Mouse (Mus musculus): ENCODE measurements around the gene Pde4d. TPM values are rescaled to one million over a fixed set of nuclear protein-coding genes. Genes with fewer than 3 reads are reported as not detected.

Pde4d gene
- polyA plus RNA-seq, 1 experiment from 2014 or later = 18.6 TPM

GRCm38 (mm10) chr13:109544646-109545045 lies 1094.9 kb downstream of the Pde4d start:
- no peak overlapping the region for H3K4me3 ChIP-seq (ENCODE audit: low read depth, low read length)
- no peaks in the 10 kb centered on the region for H3K9me3 ChIP-seq (ENCODE audit: control insufficient read depth, low read length)
- no peaks in the 10 kb centered on the region for H3K27me3 ChIP-seq (replicated peaks; ENCODE audit: control insufficient read depth, insufficient read depth, low read length)
- WGBS = 64% methylated on average over 4 of the region's 4 CpGs
- H3K4me2 ChIP-seq (ENCODE audit: low read length) = no peak overlapping the region
- no peaks in the 10 kb centered on the region for H3K36me3 ChIP-seq (ENCODE audit: control insufficient read depth, insufficient read depth, low read length)
- no peaks in the 10 kb centered on the region for H3K4me1 ChIP-seq (replicated peaks; ENCODE audit: control insufficient read depth, insufficient read depth, low read length)
- DNase-seq (ENCODE audit: low spot score) (no peak), ATAC-seq (replicated peaks; ENCODE audit: low FRiP score, low TSS enrichment, low read depth) (no peak)
- H3K9ac ChIP-seq (ENCODE audit: low read length) = no peak overlapping the region
- H3K27ac ChIP-seq (ENCODE audit: low read depth) = no peak overlapping the region

GRCm38 (mm10) chr13:109546337-109546736 lies 1096.6 kb downstream of the Pde4d start:
- Histone ChIP-seq H3K9ac (ENCODE audit: low read length) (no peak overlapping the region), H3K4me2 (ENCODE audit: low read length) (no peak overlapping the region), H3K9me3 (ENCODE audit: control insufficient read depth, low read length) (no peaks in the 10 kb centered on the region), H3K27ac (ENCODE audit: low read depth) (no peak overlapping the region), H3K27me3 (replicated peaks; ENCODE audit: control insufficient read depth, insufficient read depth, low read length) (no peaks in the 10 kb centered on the region), H3K4me3 (ENCODE audit: low read depth, low read length) (no peak overlapping the region), H3K4me1 (replicated peaks; ENCODE audit: control insufficient read depth, insufficient read depth, low read length) (no peaks in the 10 kb centered on the region), H3K36me3 (ENCODE audit: control insufficient read depth, insufficient read depth, low read length) (no peaks in the 10 kb centered on the region)
- DNase-seq (ENCODE audit: low spot score) = no peak
- 77% methylated on average over 18 of the region's 18 CpGs for WGBS
- no peak for ATAC-seq (replicated peaks; ENCODE audit: low FRiP score, low TSS enrichment, low read depth)

GRCm38 (mm10) chr13:109547006-109547587 lies 1097.3 kb downstream of the Pde4d start:
- no peak overlapping the region for H3K9ac ChIP-seq (ENCODE audit: low read length)
- 84% methylated on average over 10 of the region's 10 CpGs for WGBS
- H3K4me3 ChIP-seq (ENCODE audit: low read depth, low read length) = no peak overlapping the region
- no peaks in the 10 kb centered on the region for H3K4me1 ChIP-seq (replicated peaks; ENCODE audit: control insufficient read depth, insufficient read depth, low read length)
- DNase-seq (ENCODE audit: low spot score) = no peak
- H3K9me3 ChIP-seq (ENCODE audit: control insufficient read depth, low read length) = no peaks in the 10 kb centered on the region
- no peak overlapping the region for H3K4me2 ChIP-seq (ENCODE audit: low read length)
- no peak overlapping the region for H3K27ac ChIP-seq (ENCODE audit: low read depth)
- ATAC-seq (replicated peaks; ENCODE audit: low FRiP score, low TSS enrichment, low read depth) = peak; percentile 50; the same call in 1 of the 2 replicates
- H3K27me3 ChIP-seq (replicated peaks; ENCODE audit: control insufficient read depth, insufficient read depth, low read length) = no peaks in the 10 kb centered on the region
- H3K36me3 ChIP-seq (ENCODE audit: control insufficient read depth, insufficient read depth, low read length) = no peaks in the 10 kb centered on the region

GRCm38 (mm10) chr13:109547700-109548099 lies 1098.0 kb downstream of the Pde4d start:
- no peaks in the 10 kb centered on the region for H3K36me3 ChIP-seq (ENCODE audit: control insufficient read depth, insufficient read depth, low read length)
- WGBS = 31% methylated on average over 6 of the region's 6 CpGs
- no peak overlapping the region for H3K9ac ChIP-seq (ENCODE audit: low read length)
- H3K4me3 ChIP-seq (ENCODE audit: low read depth, low read length) = no peak overlapping the region
- ATAC-seq (replicated peaks; ENCODE audit: low FRiP score, low TSS enrichment, low read depth) (peak; percentile 87), DNase-seq (ENCODE audit: low spot score) (peak; percentile 87)
- no peaks in the 10 kb centered on the region for H3K27me3 ChIP-seq (replicated peaks; ENCODE audit: control insufficient read depth, insufficient read depth, low read length)
- no peaks in the 10 kb centered on the region for H3K9me3 ChIP-seq (ENCODE audit: control insufficient read depth, low read length)
- H3K4me2 ChIP-seq (ENCODE audit: low read length) = no peak overlapping the region
- H3K27ac ChIP-seq (ENCODE audit: low read depth) = no peak overlapping the region
- no peaks in the 10 kb centered on the region for H3K4me1 ChIP-seq (replicated peaks; ENCODE audit: control insufficient read depth, insufficient read depth, low read length)

GRCm38 (mm10) chr13:109548263-109548662 lies 1098.5 kb downstream of the Pde4d start:
- 70% methylated on average over 5 of the region's 5 CpGs for WGBS
- no peak overlapping the region for H3K4me3 ChIP-seq (ENCODE audit: low read depth, low read length)
- H3K9ac ChIP-seq (ENCODE audit: low read length) = no peak overlapping the region
- DNase-seq (ENCODE audit: low spot score) = no peak
- no peaks in the 10 kb centered on the region for H3K9me3 ChIP-seq (ENCODE audit: control insufficient read depth, low read length)
- no peaks in the 10 kb centered on the region for H3K36me3 ChIP-seq (ENCODE audit: control insufficient read depth, insufficient read depth, low read length)
- no peak overlapping the region for H3K4me2 ChIP-seq (ENCODE audit: low read length)
- ATAC-seq (replicated peaks; ENCODE audit: low FRiP score, low TSS enrichment, low read depth) = no peak
- H3K4me1 ChIP-seq (replicated peaks; ENCODE audit: control insufficient read depth, insufficient read depth, low read length) = no peaks in the 10 kb centered on the region
- H3K27ac ChIP-seq (ENCODE audit: low read depth) = no peak overlapping the region
- H3K27me3 ChIP-seq (replicated peaks; ENCODE audit: control insufficient read depth, insufficient read depth, low read length) = no peaks in the 10 kb centered on the region

GRCm38 (mm10) chr13:109548771-109549555 lies 1099.2 kb downstream of the Pde4d start:
- WGBS = 81% methylated on average over 11 of the region's 11 CpGs
- Histone ChIP-seq H3K36me3 (ENCODE audit: control insufficient read depth, insufficient read depth, low read length) (no peaks in the 10 kb centered on the region), H3K4me2 (ENCODE audit: low read length) (no peak overlapping the region), H3K9me3 (ENCODE audit: control insufficient read depth, low read length) (no peaks in the 10 kb centered on the region), H3K4me3 (ENCODE audit: low read depth, low read length) (no peak overlapping the region), H3K9ac (ENCODE audit: low read length) (no peak overlapping the region), H3K4me1 (replicated peaks; ENCODE audit: control insufficient read depth, insufficient read depth, low read length) (no peaks in the 10 kb centered on the region), H3K27ac (ENCODE audit: low read depth) (no peak overlapping the region), H3K27me3 (replicated peaks; ENCODE audit: control insufficient read depth, insufficient read depth, low read length) (no peaks in the 10 kb centered on the region)
- DNase-seq (ENCODE audit: low spot score) (no peak), ATAC-seq (replicated peaks; ENCODE audit: low FRiP score, low TSS enrichment, low read depth) (no peak)

- no peaks in the 10 kb centered on the region for H3K4me1 ChIP-seq (replicated peaks; ENCODE audit: control insufficient read depth, insufficient read depth, low read length)
- no peak overlapping the region for H3K4me3 ChIP-seq (ENCODE audit: low read depth, low read length)
- H3K36me3 ChIP-seq (ENCODE audit: control insufficient read depth, insufficient read depth, low read length) = no peaks in the 10 kb centered on the region
- 78% methylated on average over 3 of the region's 3 CpGs for WGBS
- H3K4me2 ChIP-seq (ENCODE audit: low read length) = no peak overlapping the region
- no peaks in the 10 kb centered on the region for H3K27me3 ChIP-seq (replicated peaks; ENCODE audit: control insufficient read depth, insufficient read depth, low read length)
- no peak overlapping the region for H3K27ac ChIP-seq (ENCODE audit: low read depth)
- no peak for ATAC-seq (replicated peaks; ENCODE audit: low FRiP score, low TSS enrichment, low read depth)
- no peaks in the 10 kb centered on the region for H3K9me3 ChIP-seq (ENCODE audit: control insufficient read depth, low read length)
- no peak overlapping the region for H3K9ac ChIP-seq (ENCODE audit: low read length)
- no peak for DNase-seq (ENCODE audit: low spot score)
Observed at GRCm38 (mm10) chr13:109551836-109552235, 1102.1 kb downstream of the Pde4d start.

- 73% methylated on average over 5 of the region's 5 CpGs for whole genome bisulfite sequencing
- Histone ChIP-seq H3K27ac (ENCODE audit: low read depth) (no peak overlapping the region), H3K9me3 (ENCODE audit: control insufficient read depth, low read length) (no peaks in the 10 kb centered on the region), H3K4me3 (ENCODE audit: low read depth, low read length) (no peak overlapping the region), H3K9ac (ENCODE audit: low read length) (no peak overlapping the region), H3K27me3 (replicated peaks; ENCODE audit: control insufficient read depth, insufficient read depth, low read length) (no peaks in the 10 kb centered on the region), H3K4me2 (ENCODE audit: low read length) (no peak overlapping the region), H3K36me3 (ENCODE audit: control insufficient read depth, insufficient read depth, low read length) (no peaks in the 10 kb centered on the region), H3K4me1 (replicated peaks; ENCODE audit: control insufficient read depth, insufficient read depth, low read length) (no peaks in the 10 kb centered on the region)
- ATAC-seq (replicated peaks; ENCODE audit: low FRiP score, low TSS enrichment, low read depth) (no peak), DNase-seq (ENCODE audit: low spot score) (no peak)
Observed at GRCm38 (mm10) chr13:109555513-109555912, 1105.8 kb downstream of the Pde4d start.

GRCm38 (mm10) chr13:109556853-109557252 lies 1107.1 kb downstream of the Pde4d start:
- no peak for ATAC-seq (replicated peaks; ENCODE audit: low FRiP score, low TSS enrichment, low read depth)

More at GRCm38 (mm10) chr13:109556853-109557252, 1107.1 kb downstream of the Pde4d start:
- no peaks in the 10 kb centered on the region for H3K36me3 ChIP-seq (ENCODE audit: control insufficient read depth, insufficient read depth, low read length)
- 86% methylated on average over 4 of the region's 4 CpGs for WGBS
- H3K27ac ChIP-seq (ENCODE audit: low read depth) = no peak overlapping the region
- H3K4me1 ChIP-seq (replicated peaks; ENCODE audit: control insufficient read depth, insufficient read depth, low read length) = no peaks in the 10 kb centered on the region
- no peak overlapping the region for H3K4me3 ChIP-seq (ENCODE audit: low read depth, low read length)
- DNase-seq (ENCODE audit: low spot score) = no peak
- H3K27me3 ChIP-seq (replicated peaks; ENCODE audit: control insufficient read depth, insufficient read depth, low read length) = no peaks in the 10 kb centered on the region
- H3K9ac ChIP-seq (ENCODE audit: low read length) = no peak overlapping the region
- no peaks in the 10 kb centered on the region for H3K9me3 ChIP-seq (ENCODE audit: control insufficient read depth, low read length)
- no peak overlapping the region for H3K4me2 ChIP-seq (ENCODE audit: low read length)
